ENCODE assay signal across 10 mouse cellular contexts in genomic region chr14:61737504-61738040, GRCm38 (mm10).
DNase-seq lines count a peak whose midpoint lies in the region; ATAC-seq and TF ChIP-seq lines count a peak whose summit lies in the region.
"Had no signal": no experiment of that assay in that cellular context is flagged by ENCODE, and none has a peak within 500 bp of the region (broad histone marks: within the 10 kb centered on the region; RNA-seq: fewer than 3 reads in every experiment).

No protein-coding gene starts in this region.

- 0 out of 2 replicates have a peak, but pooled peaks cover 4% of the 10 kb centered on the region for H3K4me1 ChIP-seq in lung, embryonic 14.5 days (ENCODE audit: insufficient read depth)
- H3K4me1 ChIP-seq in lung, adult 2 months (ENCODE audit: control insufficient read depth, insufficient read depth, low read length): peaks cover 3% of the 10 kb centered on the region
- peaks cover 7% of the 10 kb centered on the region; the same call in 1 of the 2 replicates for H3K4me1 ChIP-seq in heart, embryonic 13.5 days

- no peak for TF ChIP-seq CTCF in lung, embryonic 14.5 days (IDR thresholded peaks at IDR 0.05; ENCODE audit: low read depth)
- TF ChIP-seq CTCF in lung, adult 2 months (IDR thresholded peaks at IDR 0.05; ENCODE audit: insufficient read depth, low read length): no peak
- no peak for TF ChIP-seq CTCF in layer of hippocampus, adult 2 months (conservative IDR thresholded peaks at IDR 0.05)

- ATAC-seq in lung, embryonic 14.5 days (ENCODE audit: insufficient read depth): no peak
- ATAC-seq in heart, embryonic 13.5 days (ENCODE audit: extremely low read depth, insufficient number of reproducible peaks, low FRiP score, low TSS enrichment): no peak
- ATAC-seq in megakaryocyte, adult 5-6 weeks (ENCODE audit: poor library complexity, severe bottlenecking): no peak
- ATAC-seq: midbrain, embryonic 15.5 days; Patski had no signal

- H3K27ac ChIP-seq in lung, embryonic 14.5 days (ENCODE audit: low read depth): 0 out of 2 replicates have a peak overlapping the region, but pooled peaks have one; percentile 58
- H3K27ac ChIP-seq in heart, embryonic 13.5 days (replicated peaks): peak overlapping the region; percentile 58
- no peak overlapping the region for H3K27ac ChIP-seq in layer of hippocampus, adult 2 months
- H3K27ac ChIP-seq: midbrain, embryonic 15.5 days had no signal

- peak; percentile 8 for DNase-seq in lung, embryonic 14.5 days
- no peak for DNase-seq in lung, adult 2 months
- peak; percentile 53 for DNase-seq in adrenal gland, postnatal 10 days
- DNase-seq in kidney, postnatal 4 days: peak; percentile 23 to 44
- no peak for DNase-seq in layer of hippocampus, adult 2 months (ENCODE audit: low spot score in 2 of 2)
- no peak for DNase-seq in left cerebral cortex, postnatal 10 days (ENCODE audit: extremely low spot score in 1 of 2, low spot score in 2 of 2)

- H3K4me3 ChIP-seq in lung, embryonic 14.5 days (ENCODE audit: low read depth, low read length): no peak overlapping the region
- H3K4me3 ChIP-seq in lung, adult 2 months (replicated peaks; ENCODE audit: extremely low read depth, low read depth, low read length): no peak overlapping the region
- H3K4me3 ChIP-seq in heart, embryonic 13.5 days: no peak overlapping the region
- H3K4me3 ChIP-seq in layer of hippocampus, adult 2 months: no peak overlapping the region
- H3K4me3 ChIP-seq: midbrain, embryonic 15.5 days had no signal

- H3K9me3 ChIP-seq in lung, embryonic 14.5 days (ENCODE audit: low read depth, low read length): no peaks in the 10 kb centered on the region; the same call in 1 of the 2 replicates
- H3K9me3 ChIP-seq in heart, embryonic 13.5 days: peaks cover 14% of the 10 kb centered on the region
- H3K9me3 ChIP-seq: midbrain, embryonic 15.5 days had no signal

- no peak overlapping the region for H3K9ac ChIP-seq in lung, embryonic 14.5 days
- H3K9ac ChIP-seq in heart, embryonic 13.5 days: no peak overlapping the region
- H3K9ac ChIP-seq: midbrain, embryonic 15.5 days had no signal

- H3K36me3 ChIP-seq in lung, embryonic 14.5 days (ENCODE audit: insufficient read depth): no peaks in the 10 kb centered on the region
- H3K36me3 ChIP-seq in heart, embryonic 13.5 days: no peaks in the 10 kb centered on the region
- H3K36me3 ChIP-seq: midbrain, embryonic 15.5 days had no signal

- WGBS in lung, embryonic 14.5 days: 65% methylated on average over 6 of the region's 6 CpGs
- 76% methylated on average over 6 of the region's 6 CpGs for WGBS in lung, adult 2 months
- 76% methylated on average over 6 of the region's 6 CpGs for WGBS in heart, embryonic 13.5 days

- intact Hi-C loops in left cerebral cortex, postnatal 10 days (cut with DNase I): no loop called here

- H3K27me3 ChIP-seq in lung, embryonic 14.5 days (ENCODE audit: insufficient read depth, low read length): no peaks in the 10 kb centered on the region
- peaks cover under 1% of the 10 kb centered on the region; the same call in 1 of the 2 replicates for H3K27me3 ChIP-seq in heart, embryonic 13.5 days (replicated peaks)
- H3K27me3 ChIP-seq: midbrain, embryonic 15.5 days; Patski had no signal

- no peak for TF ChIP-seq POLR2A in lung, adult 2 months (IDR thresholded peaks at IDR 0.05; ENCODE audit: borderline replicate concordance, extremely low read depth, low read depth, low read length)

- no peak overlapping the region for H3K4me2 ChIP-seq in lung, embryonic 14.5 days
- peak overlapping the region; percentile 4; the same call in 1 of the 2 replicates for H3K4me2 ChIP-seq in heart, embryonic 13.5 days
- H3K4me2 ChIP-seq: midbrain, embryonic 15.5 days had no signal

Comparison
In these comparisons a context has a peak if more than half of its experiments do, and no peak if none do; other contexts are left out.
1. DNase-seq: peak in lung, embryonic 14.5 days (single experiment), adrenal gland, postnatal 10 days (single experiment) and kidney, postnatal 4 days (2 of 2); none in lung, adult 2 months (single experiment), layer of hippocampus, adult 2 months (0 of 2) and left cerebral cortex, postnatal 10 days (0 of 2).